Mouse (Mus musculus) megakaryocyte, embryonic 14.5 days (primary cell): ENCODE results near the gene Hoxa3.

Experiments used
- FLI1 ChIP-seq: IDR thresholded peaks from 2 replicates; pipeline ENCODE4 v1.6.1; 2012; ENCODE audit warnings: low read length, inconsistent platforms, mixed read lengths
- GATA1 ChIP-seq: IDR thresholded peaks from 3 replicates; pipeline ENCODE4 v1.6.1; 2012; ENCODE audit warnings: mixed read lengths, low read length, inconsistent platforms, borderline replicate concordance

GRCm38 (mm10) chr6:52190906-52191810, 22.0 kb downstream of the Hoxa3 start, which contains the start of gene Hoxa4:
- TF ChIP-seq GATA1 (no peak), FLI1 (no peak)
